Mouse (Mus musculus) CD8-positive naive resting alpha-beta T cell, adult 2 months (primary cell): ENCODE measurements around the gene AU022252.
A peak's percentile ranks its signal among the peaks of the same experiment; 100 is the strongest.

Source experiments
- DNase-seq, 2 experiments: peaks; one replicate each; pipeline ENCODE4 v3.0.0; 2022; ENCODE audit warnings: low read depth in 2 of 2, low spot score in 2 of 2

The AU022252 gene

GRCm38 (mm10) chr4:119189392-119189791, 43.1 kb downstream of the AU022252 start:
- no peak for DNase-seq

GRCm38 (mm10) chr4:119188060-119188785, 44.3 kb downstream of the AU022252 start:
- DNase-seq = no peak

GRCm38 (mm10) chr4:119185771-119186170, 46.7 kb downstream of the AU022252 start:
- no peak for DNase-seq

GRCm38 (mm10) chr4:119183525-119183924, 49.0 kb downstream of the AU022252 start:
- DNase-seq = no peak

- DNase-seq = no peak
Measured at GRCm38 (mm10) chr4:119181456-119181855, 51.1 kb downstream of the AU022252 start.

- DNase-seq = no peak
Measured at GRCm38 (mm10) chr4:119180133-119180707, 52.3 kb downstream of the AU022252 start.

GRCm38 (mm10) chr4:119178331-119178730, 54.2 kb downstream of the AU022252 start:
- DNase-seq = no peak

GRCm38 (mm10) chr4:119177702-119178101, 54.8 kb downstream of the AU022252 start:
- DNase-seq = no peak

- DNase-seq = peak; percentile 90 to 93
Measured at GRCm38 (mm10) chr4:119173851-119174453, 58.6 kb downstream of the AU022252 start, which contains the start of gene Zfp691. Zfp691 (minus strand) TSS chr4:119174195.

- peak in 1 of 2 experiments; percentile 11 for DNase-seq
Measured at GRCm38 (mm10) chr4:119172919-119173650, 59.4 kb downstream of the AU022252 start.

- DNase-seq = peak; percentile 80 to 83
Measured at GRCm38 (mm10) chr4:119167663-119168062, 64.8 kb downstream of the AU022252 start.

- no peak for DNase-seq
Measured at GRCm38 (mm10) chr4:119167068-119167467, 65.4 kb downstream of the AU022252 start.

GRCm38 (mm10) chr4:119165916-119166315, 66.6 kb downstream of the AU022252 start:
- no peak for DNase-seq

- no peak for DNase-seq
Measured at GRCm38 (mm10) chr4:119162990-119163389, 69.5 kb downstream of the AU022252 start.

- DNase-seq = no peak
Measured at GRCm38 (mm10) chr4:119161358-119161757, 71.2 kb downstream of the AU022252 start.

- DNase-seq = no peak
Measured at GRCm38 (mm10) chr4:119157891-119158290, 74.6 kb downstream of the AU022252 start.

- DNase-seq = peak; percentile 51 to 74
Measured at GRCm38 (mm10) chr4:119157186-119157585, 75.3 kb downstream of the AU022252 start.
